22 mouse cellular contexts compared by ENCODE assay signal in genomic region chr13:23934211-23934520, GRCm38 (mm10). TPM values are rescaled to one million over a fixed set of nuclear protein-coding genes. Genes with fewer than 3 reads are reported as not detected.
"Had no signal": no experiment of that assay in that cellular context is flagged by ENCODE, and none has a peak within 500 bp of the region (broad histone marks: within the 10 kb centered on the region; RNA-seq: fewer than 3 reads in every experiment).

Gene Hist1h2aa, plus strand, starts transcription at chr13:23934462.

- ATAC-seq: midbrain, embryonic 13.5 days; midbrain, embryonic 15.5 days had no signal

- H3K9ac ChIP-seq: lung, embryonic 14.5 days; midbrain, embryonic 13.5 days; midbrain, embryonic 15.5 days; neural tube, embryonic 12.5 days; stomach, embryonic 15.5 days had no signal

- H3K4me2 ChIP-seq: lung, embryonic 14.5 days; midbrain, embryonic 11.5 days; midbrain, embryonic 13.5 days; midbrain, embryonic 15.5 days; neural tube, embryonic 12.5 days; stomach, embryonic 15.5 days had no signal

- DNase-seq: lung, adult 18-20 months; lung, embryonic 14.5 days; lung, postnatal 10 days; lung, postnatal 4 days; right cerebral cortex, postnatal 14 days; thymus, adult 2 months; thymus, postnatal 25 days; thymus, postnatal 4 days had no signal

- H3K27me3 ChIP-seq: midbrain, embryonic 13.5 days; midbrain, embryonic 15.5 days; neural tube, embryonic 12.5 days; stomach, embryonic 15.5 days had no signal

- H3K4me1 ChIP-seq: midbrain, embryonic 13.5 days; midbrain, embryonic 15.5 days; neural tube, embryonic 12.5 days; stomach, embryonic 15.5 days had no signal

- H3K4me3 ChIP-seq: midbrain, embryonic 13.5 days; midbrain, embryonic 15.5 days; neural tube, embryonic 12.5 days; stomach, embryonic 15.5 days had no signal

- H3K9me3 ChIP-seq: midbrain, embryonic 13.5 days; midbrain, embryonic 15.5 days; stomach, embryonic 15.5 days had no signal

- H3K36me3 ChIP-seq: midbrain, embryonic 13.5 days; midbrain, embryonic 15.5 days; neural tube, embryonic 12.5 days; stomach, embryonic 15.5 days had no signal

- H3K27ac ChIP-seq: midbrain, embryonic 13.5 days; midbrain, embryonic 15.5 days; neural tube, embryonic 12.5 days; stomach, embryonic 15.5 days; stomach, postnatal 0 days had no signal

RNA-seq across cellular contexts. Expression of gene Hist1h2aa, which starts in this region (rescaled TPM):
- total RNA-seq: megakaryocyte, adult 5-6 weeks; midbrain, postnatal 0 days; monocyte, adult 5-6 weeks; neutrophil, adult 5-6 weeks had no signal
- polyA plus RNA-seq: lung, embryonic 14.5 days; lung, embryonic 16.5 days; midbrain, embryonic 11.5 days; midbrain, embryonic 13.5 days; midbrain, embryonic 15.5 days; midbrain, postnatal 0 days; neural tube, embryonic 12.5 days; neural tube, embryonic 14.5 days; spleen, adult 2 months; stomach, embryonic 15.5 days; stomach, postnatal 0 days; thymus, adult 2 months; urinary bladder, adult 2 months had no signal
